Mouse (Mus musculus): ENCODE data around the gene Gm21773. TPM values are rescaled to one million over a fixed set of nuclear protein-coding genes. Genes with fewer than 3 reads are reported as not detected.
"Not testable (repeated sequence)": the region's sequence is repeated elsewhere in the genome, so short reads cannot be mapped to it uniquely, and the experiment has no call there.

Gene Gm21773
- not detected in 2 replicates for polyA plus RNA-seq (2012; ENCODE audit: insufficient read depth, insufficient read length, low replicate concordance, missing spikeins)

- H3K4me3 ChIP-seq (ENCODE audit: insufficient read depth, low read depth, low read length); H3K4me1 ChIP-seq (ENCODE audit: control insufficient read depth, insufficient read depth, low read length); H3K27ac ChIP-seq (ENCODE audit: insufficient read depth, low read depth, low read length): not testable (repeated sequence)
- no CpG with 5 or more reads among the region's 2 CpGs for WGBS
Observed at GRCm38 (mm10) chrY:25309260-25309659, at the start of gene Gm21773. TSS of gene Gm21773 (minus strand) at chrY:25309360.

All from olfactory bulb, adult 2 months (tissue).